Mouse (Mus musculus): Measurements from ENCODE around the gene Chd2.
"Not testable (repeated sequence)": the region's sequence is repeated elsewhere in the genome, so short reads cannot be mapped to it uniquely, and the experiment has no call there.

The Chd2 gene

GRCm38 (mm10) chr7:73541412-73542130 is at the start of gene Chd2:
Gene Chd2, minus strand, starts transcription at chr7:73541830.
- DNase-seq (ENCODE audit: low spot score in 2 of 2) = peak in 1 of 2 experiments; percentile 61

GRCm38 (mm10) chr7:73590757-73591156 is 49.1 kb upstream of the Chd2 start:
- DNase-seq (ENCODE audit: low spot score in 2 of 2) = no peak

DNA sequence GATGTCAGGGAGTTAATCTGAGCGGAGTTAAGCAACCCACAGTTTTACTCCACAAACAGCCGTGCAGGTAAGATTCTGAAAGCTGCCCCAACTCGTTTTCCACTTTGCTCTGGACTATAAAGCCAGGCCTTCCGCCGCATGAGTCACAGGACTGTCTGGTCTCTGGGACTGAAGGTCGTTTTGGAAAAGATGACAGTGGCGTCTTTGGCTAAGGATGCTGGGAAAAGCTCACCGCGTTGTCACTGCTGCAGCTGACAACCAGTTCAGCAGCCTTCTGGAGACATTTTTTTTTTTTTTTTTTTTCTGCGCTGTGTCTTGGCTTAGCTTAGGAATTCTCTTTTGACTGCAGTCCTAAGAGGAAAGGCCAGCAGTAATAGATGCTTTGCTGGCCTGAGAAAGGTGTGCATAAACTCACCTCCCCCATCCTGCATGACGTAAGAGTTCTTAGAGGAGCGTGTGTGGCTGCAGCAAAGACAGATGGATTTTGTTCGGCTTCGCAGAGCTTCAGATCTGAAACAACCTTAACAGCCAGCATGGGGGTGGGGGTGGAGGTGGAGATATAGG is 47.7 kb upstream of the Chd2 start:
- DNase-seq (ENCODE audit: low spot score in 2 of 2) = peak in 1 of 2 experiments; percentile 77

DNA sequence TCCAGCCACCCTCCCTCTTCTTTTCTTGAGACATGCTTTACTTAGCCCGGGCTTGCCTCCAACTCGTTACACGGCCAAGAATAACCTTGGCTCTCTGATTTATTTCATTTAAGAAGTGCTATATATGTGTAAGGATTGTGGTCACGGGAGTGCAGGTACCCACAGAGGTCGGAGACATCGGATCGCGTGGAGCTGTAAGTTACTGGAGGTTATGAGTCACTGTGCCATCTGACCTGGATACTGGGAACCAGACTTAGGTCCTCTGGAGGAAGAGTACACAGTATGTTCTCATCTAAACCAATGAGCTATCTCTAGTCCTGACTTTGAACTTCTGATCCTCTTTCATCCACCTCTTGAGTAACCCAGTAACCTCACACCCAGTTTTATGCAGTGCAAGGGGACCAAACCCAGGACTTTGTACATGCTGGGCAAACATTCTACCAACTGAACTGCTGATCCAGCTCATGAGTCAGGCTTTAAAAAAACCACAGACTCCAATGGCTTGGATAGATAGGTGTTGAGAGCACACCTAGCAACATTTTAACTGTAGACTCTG is 46.8 kb upstream of the Chd2 start:
- DNase-seq (ENCODE audit: low spot score in 2 of 2) = peak in 1 of 2 experiments; percentile 47

DNA sequence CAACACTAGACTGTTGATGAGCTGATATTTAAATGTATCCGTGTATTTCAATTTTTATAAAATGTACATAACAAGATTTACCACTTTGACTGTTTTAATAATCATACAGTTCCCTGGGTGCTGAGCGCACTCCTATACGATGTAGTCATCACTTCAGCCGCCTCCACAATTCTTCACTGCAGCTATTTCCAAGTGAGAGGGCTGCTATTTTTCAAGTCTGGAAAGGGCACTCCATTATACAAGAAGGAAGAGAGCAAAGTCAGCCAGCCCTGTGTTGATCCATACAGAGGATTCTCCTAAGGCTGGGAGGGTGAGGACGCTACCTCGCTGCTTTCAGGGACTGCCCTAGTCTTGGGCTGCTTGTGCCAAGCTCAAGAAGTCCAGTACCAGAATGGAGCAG is 45.1 kb upstream of the Chd2 start:
- DNase-seq (ENCODE audit: low spot score in 2 of 2) = no peak

DNA sequence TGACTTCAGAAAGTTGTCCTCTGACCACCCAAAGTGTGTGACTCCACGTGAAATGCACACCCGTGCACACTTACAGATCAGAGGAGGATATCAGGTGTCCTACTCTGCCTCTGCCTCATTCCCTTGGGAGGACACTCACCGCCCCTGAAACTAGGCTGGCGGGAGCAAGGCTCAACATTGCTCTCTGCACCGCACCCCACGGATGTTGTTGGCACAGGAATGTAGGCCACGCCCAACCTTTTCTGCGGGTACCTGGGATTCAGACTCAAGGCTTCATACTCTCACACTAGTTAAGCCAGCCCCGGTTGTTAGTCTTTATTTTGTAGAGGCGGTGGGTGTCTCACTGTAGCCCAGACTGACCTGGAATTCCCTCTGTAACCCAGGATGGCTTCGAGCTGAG is 44.6 kb upstream of the Chd2 start:
- no peak for DNase-seq (ENCODE audit: low spot score in 2 of 2)

- no peak for DNase-seq (ENCODE audit: low spot score in 2 of 2)
Measured at GRCm38 (mm10) chr7:73585114-73586032, 43.7 kb upstream of the Chd2 start.

GRCm38 (mm10) chr7:73584009-73584995 is 42.7 kb upstream of the Chd2 start:
- DNase-seq (ENCODE audit: low spot score in 2 of 2) = peak in 1 of 2 experiments; percentile 59

DNA sequence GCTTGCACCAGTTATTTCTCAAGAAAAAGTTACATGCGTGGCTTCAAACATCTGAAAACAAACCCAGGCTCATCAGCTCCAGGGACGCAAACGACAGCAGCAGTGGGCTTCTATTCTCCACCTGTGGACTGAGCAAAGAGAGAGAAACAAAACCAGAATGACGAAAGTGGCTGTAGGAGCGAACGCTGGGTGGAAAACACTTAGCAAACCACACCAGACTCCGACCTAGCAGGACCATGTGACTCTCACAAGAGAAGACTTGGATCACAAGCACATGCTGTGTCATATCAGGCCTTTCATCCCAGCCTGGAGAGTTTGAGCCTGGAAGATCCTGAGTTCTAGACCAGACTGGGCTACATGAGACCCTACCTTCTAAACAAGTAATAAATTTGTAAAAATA is 41.8 kb upstream of the Chd2 start:
- no peak for DNase-seq (ENCODE audit: low spot score in 2 of 2)

DNA sequence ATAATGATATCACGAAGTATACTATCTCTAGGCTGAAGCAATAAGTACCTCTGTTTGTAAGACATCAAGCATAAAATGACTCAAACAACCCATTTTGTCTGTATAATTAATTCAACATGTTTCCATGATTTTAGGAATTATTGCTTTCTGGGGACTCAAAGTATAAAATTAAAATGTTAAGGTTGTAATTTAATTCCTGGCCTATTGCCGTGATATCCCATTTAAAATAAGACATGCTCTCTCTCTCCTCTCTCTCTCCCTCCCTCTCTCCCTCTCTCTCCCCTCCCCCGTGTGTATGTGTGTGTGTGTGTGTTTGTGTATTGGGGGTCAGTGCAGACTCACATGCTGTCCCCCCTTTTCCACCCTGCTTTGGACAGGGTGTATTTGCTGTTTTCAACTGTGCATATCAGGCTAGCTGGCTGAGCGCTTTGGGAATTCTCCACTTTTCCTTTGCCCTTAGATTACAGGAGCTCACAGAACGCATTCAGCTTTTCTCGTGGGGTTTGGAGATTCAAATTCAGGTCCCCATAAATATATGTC is 40.3 kb upstream of the Chd2 start:
- DNase-seq (ENCODE audit: low spot score in 2 of 2) = no peak

GRCm38 (mm10) chr7:73579072-73579731 is 37.6 kb upstream of the Chd2 start:
- no peak for DNase-seq (ENCODE audit: low spot score in 2 of 2)

DNA sequence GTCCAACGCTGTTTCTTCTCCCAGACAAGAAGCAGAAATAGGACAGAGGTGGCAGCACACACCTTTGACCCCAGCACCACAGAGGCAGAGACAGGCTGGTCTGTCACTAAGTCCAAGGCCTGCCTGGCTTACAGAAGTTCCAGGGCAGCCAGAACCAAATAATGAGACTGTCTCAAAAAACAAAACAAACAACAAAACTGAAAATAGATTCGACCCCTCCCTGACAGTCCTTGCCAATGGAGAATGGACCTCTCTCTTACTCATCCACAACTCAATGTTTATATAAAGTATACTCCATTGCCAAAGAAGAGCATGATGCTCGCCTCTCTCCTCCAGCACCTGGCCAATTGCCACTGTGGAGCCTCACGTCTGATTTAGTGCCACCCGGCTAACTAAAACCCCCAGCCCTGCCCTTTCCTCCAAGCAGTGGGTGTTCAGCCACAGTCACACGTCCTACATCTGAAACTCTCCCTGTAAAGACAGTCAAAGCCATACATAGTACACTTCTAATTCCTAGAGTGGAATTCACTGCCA is 36.3 kb upstream of the Chd2 start:
- DNase-seq (ENCODE audit: low spot score in 2 of 2) = no peak

GRCm38 (mm10) chr7:73576101-73576936 is 34.7 kb upstream of the Chd2 start:
- no peak for DNase-seq (ENCODE audit: low spot score in 2 of 2)

GRCm38 (mm10) chr7:73575257-73575656 is 33.6 kb upstream of the Chd2 start:
- DNase-seq (ENCODE audit: low spot score in 2 of 2) = no peak

- not testable (repeated sequence) for DNase-seq (ENCODE audit: low spot score in 2 of 2)
Measured at GRCm38 (mm10) chr7:73574673-73575072, 33.0 kb upstream of the Chd2 start.

DNA sequence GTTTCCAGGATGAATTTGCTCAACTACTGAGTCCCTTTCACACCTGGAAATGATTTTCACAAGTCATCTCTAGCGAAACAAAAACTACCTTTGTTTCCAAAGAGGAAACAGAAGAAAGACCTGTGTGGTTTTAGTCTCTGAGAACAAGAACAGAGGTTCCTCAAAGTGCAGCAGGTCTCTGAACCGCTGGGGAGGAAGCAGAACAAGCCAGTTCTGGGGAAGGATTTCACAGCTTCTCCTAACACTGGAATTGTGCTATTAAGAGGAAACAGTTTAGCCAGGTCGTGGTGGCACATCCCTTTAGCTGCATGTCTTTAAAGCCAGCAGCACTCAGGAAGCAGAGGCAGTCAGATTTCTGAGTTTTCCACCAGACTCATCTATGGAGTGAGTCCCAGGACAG is 30.9 kb upstream of the Chd2 start:
- DNase-seq (ENCODE audit: low spot score in 2 of 2) = no peak

GRCm38 (mm10) chr7:73568801-73569403 is 27.3 kb upstream of the Chd2 start:
- DNase-seq (ENCODE audit: low spot score in 2 of 2) = no peak

- no peak for DNase-seq (ENCODE audit: low spot score in 2 of 2)
Measured at GRCm38 (mm10) chr7:73567754-73568161, 26.1 kb upstream of the Chd2 start.

GRCm38 (mm10) chr7:73564131-73564530 is 22.5 kb upstream of the Chd2 start:
- DNase-seq (ENCODE audit: low spot score in 2 of 2) = no peak

Measured in urinary bladder, adult 18-20 months (tissue).